12 mouse cellular contexts compared by ENCODE assay signal in genomic region chr4:148360931-148361330, GRCm38 (mm10).
A peak's percentile ranks its signal among the peaks of the same experiment; 100 is the strongest.
DNase-seq lines count a peak whose midpoint lies in the region; ATAC-seq lines count a peak whose summit lies in the region.
"Had no signal": no experiment of that assay in that cellular context is flagged by ENCODE, and none has a peak within 500 bp of the region (broad histone marks: within the 10 kb centered on the region; RNA-seq: fewer than 3 reads in every experiment).

No protein-coding gene starts in this region.

- peak; percentile 79 for ATAC-seq in forebrain, embryonic 14.5 days
- no peak for ATAC-seq in forebrain, embryonic 11.5 days (replicated peaks; ENCODE audit: low FRiP score)
- ATAC-seq in forebrain, embryonic 16.5 days = peak; percentile 84
- ATAC-seq: liver, postnatal 0 days had no signal

- DNase-seq in forebrain, embryonic 14.5 days (ENCODE audit: low spot score) = peak; percentile 85
- no peak for DNase-seq in forebrain, embryonic 11.5 days (ENCODE audit: low spot score)
- DNase-seq in layer of hippocampus, postnatal 14 days (ENCODE audit: low spot score in 2 of 2) = peak; percentile 77 to 94
- peak; percentile 73 to 74 for DNase-seq in right cerebral cortex, adult 2 months (ENCODE audit: low spot score in 2 of 2)
- no peak for DNase-seq in lung, postnatal 25 days (ENCODE audit: low spot score)
- DNase-seq in yolk sac, embryonic 10.5 days (ENCODE audit: low spot score) = no peak
- DNase-seq in heart, postnatal 14 days = no peak
- DNase-seq: gastrocnemius, postnatal 14 days; kidney, adult 18-20 months; liver, postnatal 0 days; thymus, adult 2 months had no signal

- H3K4me1 ChIP-seq in forebrain, embryonic 14.5 days (ENCODE audit: control insufficient read depth, insufficient read depth, low read length) = peaks cover 4% of the 10 kb centered on the region; the same call in 1 of the 2 replicates
- H3K4me1 ChIP-seq in forebrain, embryonic 11.5 days (replicated peaks; ENCODE audit: control insufficient read depth, insufficient read depth, low read length) = no peaks in the 10 kb centered on the region
- H3K4me1 ChIP-seq in forebrain, embryonic 16.5 days (replicated peaks; ENCODE audit: control insufficient read depth, insufficient read depth, low read length) = peaks cover 13% of the 10 kb centered on the region

- WGBS in forebrain, embryonic 14.5 days = 58% methylated on average over 9 of the region's 9 CpGs
- WGBS in forebrain, embryonic 11.5 days = 86% methylated on average over 9 of the region's 9 CpGs
- 44% methylated on average over 9 of the region's 9 CpGs for WGBS in forebrain, embryonic 16.5 days

- H3K27me3 ChIP-seq in forebrain, embryonic 14.5 days (replicated peaks; ENCODE audit: control insufficient read depth, insufficient read depth, low read length) = no peaks in the 10 kb centered on the region
- no peaks in the 10 kb centered on the region for H3K27me3 ChIP-seq in forebrain, embryonic 11.5 days (ENCODE audit: control insufficient read depth, insufficient read depth, low read length)
- H3K27me3 ChIP-seq in forebrain, embryonic 16.5 days (replicated peaks; ENCODE audit: control insufficient read depth, insufficient read depth, low read length) = no peaks in the 10 kb centered on the region

- no peaks in the 10 kb centered on the region for H3K9me3 ChIP-seq in forebrain, embryonic 14.5 days (replicated peaks; ENCODE audit: control insufficient read depth, low read length)
- H3K9me3 ChIP-seq in forebrain, embryonic 11.5 days (ENCODE audit: control insufficient read depth, low read length) = no peaks in the 10 kb centered on the region
- no peaks in the 10 kb centered on the region for H3K9me3 ChIP-seq in forebrain, embryonic 16.5 days (ENCODE audit: control insufficient read depth, low read length)

- H3K36me3 ChIP-seq in forebrain, embryonic 14.5 days (ENCODE audit: control insufficient read depth, insufficient read depth, low read length) = no peaks in the 10 kb centered on the region
- no peaks in the 10 kb centered on the region for H3K36me3 ChIP-seq in forebrain, embryonic 11.5 days (ENCODE audit: control insufficient read depth, insufficient read depth, low read length)
- no peaks in the 10 kb centered on the region for H3K36me3 ChIP-seq in forebrain, embryonic 16.5 days (ENCODE audit: control insufficient read depth, insufficient read depth)

- no peak overlapping the region for H3K4me2 ChIP-seq in forebrain, embryonic 14.5 days (ENCODE audit: low read length)
- H3K4me2 ChIP-seq in forebrain, embryonic 11.5 days (ENCODE audit: low read depth, low read length, severe bottlenecking) = no peak overlapping the region
- no peak overlapping the region for H3K4me2 ChIP-seq in forebrain, embryonic 16.5 days (ENCODE audit: low read length)

- H3K27ac ChIP-seq in forebrain, embryonic 14.5 days (ENCODE audit: low read depth, low read length) = peak overlapping the region; percentile 41; the same call in 1 of the 2 replicates
- no peak overlapping the region for H3K27ac ChIP-seq in forebrain, embryonic 11.5 days (ENCODE audit: low read depth, low read length)
- peak overlapping the region; percentile 81 for H3K27ac ChIP-seq in forebrain, embryonic 16.5 days (ENCODE audit: low read length)

- H3K4me3 ChIP-seq in forebrain, embryonic 14.5 days (ENCODE audit: low read depth, low read length) = no peak overlapping the region
- no peak overlapping the region for H3K4me3 ChIP-seq in forebrain, embryonic 11.5 days (ENCODE audit: low read depth, low read length)
- H3K4me3 ChIP-seq in forebrain, embryonic 16.5 days (replicated peaks; ENCODE audit: low read length) = no peak overlapping the region

- intact Hi-C loops in heart, postnatal 14 days (cut with DNase I) = no loop called here

- H3K9ac ChIP-seq in forebrain, embryonic 14.5 days (ENCODE audit: low read length) = no peak overlapping the region
- H3K9ac ChIP-seq in forebrain, embryonic 11.5 days (ENCODE audit: low read length) = no peak overlapping the region
- no peak overlapping the region for H3K9ac ChIP-seq in forebrain, embryonic 16.5 days (replicated peaks; ENCODE audit: low read depth, low read length)
- H3K9ac ChIP-seq: liver, postnatal 0 days had no signal

Comparison
In these comparisons a context has a peak if more than half of its experiments do, and no peak if none do; other contexts are left out.
1. DNase-seq: peak in forebrain, embryonic 14.5 days (single experiment), layer of hippocampus, postnatal 14 days (2 of 2) and right cerebral cortex, adult 2 months (2 of 2); none in forebrain, embryonic 11.5 days (single experiment), lung, postnatal 25 days (single experiment), yolk sac, embryonic 10.5 days (single experiment) and heart, postnatal 14 days (0 of 2).